Mouse (Mus musculus): ENCODE measurements around the gene Cenpp.

- TF ChIP-seq CTCF (IDR thresholded peaks at IDR 0.05) (no peak), POLR2A (IDR thresholded peaks at IDR 0.05; ENCODE audit: insufficient read depth, low read depth, low read length) (no peak)
Measured at GRCm38 (mm10) chr13:49629076-49629475, 23.5 kb downstream of the Cenpp start.

Measured in heart, adult 2 months (tissue).